12 mouse cellular contexts compared by ENCODE assay signal in the genomic region with DNA sequence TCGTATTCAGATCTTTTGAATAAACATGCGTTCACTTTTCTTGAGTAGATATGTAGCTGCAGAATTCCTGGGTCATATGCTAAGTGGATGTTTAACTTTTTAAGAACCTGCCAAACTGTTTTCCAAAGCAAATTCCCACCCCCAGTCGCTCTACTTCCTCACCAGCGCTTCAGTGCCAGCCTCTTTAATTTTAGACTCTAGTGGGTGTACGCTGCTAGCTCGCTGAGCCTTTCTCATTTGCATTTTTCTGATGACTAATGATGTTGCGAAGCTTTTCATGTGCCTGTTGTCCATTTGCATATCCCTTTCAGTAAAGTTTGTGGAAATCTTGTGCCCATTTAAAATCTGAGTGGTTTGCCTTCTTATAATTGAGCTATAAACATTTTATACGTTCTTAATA.
A peak's percentile ranks its signal among the peaks of the same experiment; 100 is the strongest.
DNase-seq lines count a peak whose midpoint lies in the region; ATAC-seq lines count a peak whose summit lies in the region.
"Had no signal": no experiment of that assay in that cellular context is flagged by ENCODE, and none has a peak within 500 bp of the region (broad histone marks: within the 10 kb centered on the region; RNA-seq: fewer than 3 reads in every experiment).

No protein-coding gene starts in this region.

- H3K9ac ChIP-seq in kidney, embryonic 14.5 days (ENCODE audit: low read depth, low read length), result no peak overlapping the region
- no peak overlapping the region for H3K9ac ChIP-seq in forebrain, embryonic 14.5 days (ENCODE audit: low read length)
- H3K9ac ChIP-seq: hindbrain, embryonic 15.5 days had no signal

- H3K27ac ChIP-seq in kidney, embryonic 14.5 days (ENCODE audit: low read depth, low read length), result no peak overlapping the region
- H3K27ac ChIP-seq in forebrain, embryonic 14.5 days (ENCODE audit: low read depth, low read length), result no peak overlapping the region
- H3K27ac ChIP-seq: hindbrain, embryonic 15.5 days had no signal

- peak; percentile 27 to 57 for DNase-seq in kidney, adult 8-10 months
- DNase-seq in forebrain, embryonic 14.5 days (ENCODE audit: low spot score), result peak; percentile 83
- peak; percentile 53 to 60 for DNase-seq in layer of hippocampus, adult 8-10 months (ENCODE audit: low spot score in 2 of 2)
- peak; percentile 51 to 60 for DNase-seq in right cerebral cortex, adult 2 months (ENCODE audit: low spot score in 2 of 2)
- no peak for DNase-seq in heart, adult 18-20 months
- DNase-seq in ovary, postnatal 10 days (ENCODE audit: low spot score), result no peak
- no peak for DNase-seq in urinary bladder, adult 18-20 months (ENCODE audit: low spot score in 2 of 2)
- DNase-seq: cerebellum, postnatal 36 days; lung, postnatal 10 days had no signal

- H3K27me3 ChIP-seq in kidney, embryonic 14.5 days (ENCODE audit: control insufficient read depth, insufficient read depth, low read length), result no peaks in the 10 kb centered on the region
- H3K27me3 ChIP-seq in forebrain, embryonic 14.5 days (replicated peaks; ENCODE audit: control insufficient read depth, insufficient read depth, low read length), result no peaks in the 10 kb centered on the region
- H3K27me3 ChIP-seq: hindbrain, embryonic 15.5 days had no signal

- ATAC-seq in kidney, embryonic 14.5 days (ENCODE audit: low FRiP score, low TSS enrichment), result no peak
- peak; percentile 93 for ATAC-seq in forebrain, embryonic 14.5 days

- 79% methylated on average over 8 of the region's 8 CpGs for WGBS in kidney, embryonic 14.5 days
- 10% methylated on average over 8 of the region's 8 CpGs for WGBS in forebrain, embryonic 14.5 days

- no peaks in the 10 kb centered on the region for H3K9me3 ChIP-seq in kidney, embryonic 14.5 days (ENCODE audit: control insufficient read depth, low read length)
- H3K9me3 ChIP-seq in forebrain, embryonic 14.5 days (replicated peaks; ENCODE audit: control insufficient read depth, low read length), result no peaks in the 10 kb centered on the region
- H3K9me3 ChIP-seq: hindbrain, embryonic 15.5 days had no signal

- no peak overlapping the region for H3K4me3 ChIP-seq in kidney, embryonic 14.5 days (ENCODE audit: low read length)
- H3K4me3 ChIP-seq in forebrain, embryonic 14.5 days (ENCODE audit: low read depth, low read length), result no peak overlapping the region
- H3K4me3 ChIP-seq: erythroblast, embryonic 14.5 days; hindbrain, embryonic 15.5 days had no signal

- H3K4me1 ChIP-seq in kidney, embryonic 14.5 days (ENCODE audit: control insufficient read depth, insufficient read depth, low read length), result no peaks in the 10 kb centered on the region
- H3K4me1 ChIP-seq in forebrain, embryonic 14.5 days (ENCODE audit: control insufficient read depth, insufficient read depth, low read length), result no peaks in the 10 kb centered on the region; the same call in 1 of the 2 replicates
- H3K4me1 ChIP-seq: hindbrain, embryonic 15.5 days had no signal

- H3K36me3 ChIP-seq in kidney, embryonic 14.5 days (ENCODE audit: control insufficient read depth, insufficient read depth, low read length), result no peaks in the 10 kb centered on the region
- no peaks in the 10 kb centered on the region for H3K36me3 ChIP-seq in forebrain, embryonic 14.5 days (ENCODE audit: control insufficient read depth, insufficient read depth, low read length)
- H3K36me3 ChIP-seq: hindbrain, embryonic 15.5 days had no signal

- H3K4me2 ChIP-seq in kidney, embryonic 14.5 days (replicated peaks; ENCODE audit: low read depth, low read length), result no peak overlapping the region
- no peak overlapping the region; the same call in 1 of the 2 replicates for H3K4me2 ChIP-seq in forebrain, embryonic 14.5 days (ENCODE audit: low read length)
- H3K4me2 ChIP-seq: hindbrain, embryonic 15.5 days had no signal

Comparison
In these comparisons a context has a peak if more than half of its experiments do, and no peak if none do; other contexts are left out.
1. DNase-seq: peak in kidney, adult 8-10 months (2 of 2), forebrain, embryonic 14.5 days (single experiment), layer of hippocampus, adult 8-10 months (2 of 2) and right cerebral cortex, adult 2 months (2 of 2); none in heart, adult 18-20 months (0 of 2), ovary, postnatal 10 days (single experiment) and urinary bladder, adult 18-20 months (0 of 2).